Mouse (Mus musculus): ENCODE measurements around the gene Fbxo5. TPM values are rescaled to one million over a fixed set of nuclear protein-coding genes. Genes with fewer than 3 reads are reported as not detected.

Gene Fbxo5
- polyA plus RNA-seq, 1 experiment from 2014 or later, result 46.6 TPM

Other genes starting within 250 kb of the Fbxo5 start
- gene Myct1, start 211.8 kb downstream of the Fbxo5 start, polyA plus RNA-seq (2015; fragmentation: Nextera tagmentation; extraction: Ambion mirVana), result 5.2 and 5.5 TPM in 2 replicates
- gene Vip, start 166.4 kb downstream of the Fbxo5 start, polyA plus RNA-seq (2015; fragmentation: Nextera tagmentation; extraction: Ambion mirVana), result not detected in 2 replicates
- 10.3 and 11.3 TPM in 2 replicates for gene Mtrf1l, start 18.3 kb upstream of the Fbxo5 start, polyA plus RNA-seq (2015; fragmentation: Nextera tagmentation; extraction: Ambion mirVana)
- gene Rgs17, start 116.8 kb upstream of the Fbxo5 start, polyA plus RNA-seq (2015; fragmentation: Nextera tagmentation; extraction: Ambion mirVana), result 0.86 and 0.88 TPM in 2 replicates

Measured in heart, embryonic 13.5 days (tissue).